Mouse (Mus musculus) ES-E14 (cell line): ENCODE results near the gene Acox1. TPM values are rescaled to one million over a fixed set of nuclear protein-coding genes. Genes with fewer than 3 reads are reported as not detected.

ENCODE experiments used
- DNase-seq: peaks from one replicate; pipeline ENCODE4 v3.0.0-alpha.2; 2013; ENCODE audit warnings: low read depth, low spot score
- H3K27ac ChIP-seq: 2 replicates; pipeline ENCODE4 v1.5.1; 2012; ENCODE audit warnings: low read depth, mild to moderate bottlenecking, low read length, moderate library complexity, mixed read lengths; ENCODE audit not compliant: poor library complexity, insufficient read depth, severe bottlenecking
- H3K36me3 ChIP-seq: 2 replicates; pipeline ENCODE4 v1.6.1; 2012; ENCODE audit warnings: mild to moderate bottlenecking, low read length, moderate library complexity, mixed read lengths; ENCODE audit not compliant: control insufficient read depth, poor library complexity, insufficient read depth, severe bottlenecking
- H3K4me1 ChIP-seq, 2 experiments: fragments of 150-350 bp in 1 of 2; sonication (generic) in 1 of 2; 2 replicates each; pipeline ENCODE4 v1.6.1; 2012; ENCODE audit warnings: low read length in 2 of 2, mild to moderate bottlenecking in 1 of 2, mixed read lengths in 1 of 2; ENCODE audit not compliant: control insufficient read depth in 2 of 2, insufficient read depth in 2 of 2, poor library complexity in 1 of 2
- H3K4me3 ChIP-seq, 2 experiments: fragments of 150-350 bp in 1 of 2; sonication (generic) in 1 of 2; 2 replicates each; pipeline ENCODE4 v1.5.1; 2012; ENCODE audit warnings: low read length in 2 of 2, low read depth in 1 of 2, mild to moderate bottlenecking in 1 of 2, mixed read lengths in 1 of 2; ENCODE audit not compliant: insufficient read depth in 1 of 2, poor library complexity in 1 of 2, severe bottlenecking in 1 of 2
- H3K9ac ChIP-seq: 2 replicates; pipeline ENCODE4 v1.6.1; 2012; ENCODE audit warnings: low read depth, mild to moderate bottlenecking, low read length, mixed read lengths; ENCODE audit not compliant: poor library complexity, insufficient read depth, severe bottlenecking
- H3K9me3 ChIP-seq: fragments of 150-350 bp; sonication (generic); 2 replicates; pipeline ENCODE4 v1.6.1; 2012; ENCODE audit warnings: low read depth, mild to moderate bottlenecking, low read length; ENCODE audit not compliant: control insufficient read depth, insufficient read depth
- CHD2 ChIP-seq: IDR thresholded peaks from 2 replicates; pipeline ENCODE4 v1.6.1; 2014; ENCODE audit warnings: mild to moderate bottlenecking, low read depth, low read length, inconsistent platforms
- HCFC1 ChIP-seq: IDR thresholded peaks from 2 replicates; pipeline ENCODE4 v1.6.1; 2012; ENCODE audit warnings: low read length, inconsistent platforms, borderline replicate concordance; ENCODE audit not compliant: insufficient read depth
- MAFK ChIP-seq: IDR thresholded peaks from 2 replicates; pipeline ENCODE4 v1.6.1; 2014; ENCODE audit warnings: mild to moderate bottlenecking, low read depth, low read length, inconsistent platforms; ENCODE audit not compliant: insufficient read depth
- ZC3H11A ChIP-seq: IDR thresholded peaks from 2 replicates; pipeline ENCODE4 v1.6.1; 2012; ENCODE audit warnings: low read depth, mild to moderate bottlenecking, inconsistent platforms, low read length, borderline replicate concordance
- ZNF384 ChIP-seq: IDR thresholded peaks from 2 replicates; pipeline ENCODE4 v1.6.1; 2012; ENCODE audit warnings: low read depth, low read length, inconsistent platforms
- in situ Hi-C, 2 experiments: fragments of 600-800 bp; cut with MboI; formaldehyde crosslinking; loops; one replicate each; pipeline ENCODE4 v1.15.1; 2025; ENCODE audit warnings: low sequenced_read_pairs in 2 of 2, inconsistent platforms in 1 of 2; ENCODE audit not compliant: unreplicated experiment in 2 of 2
- total RNA-seq: library from RNA; depleted of rRNA; stranded (reverse); fragments of 300-350 nt; gene quantifications from 2 replicates; pipeline ENCODE4 v1.2.3, GENCODE M21; 2012

Gene Acox1
- total RNA-seq, 1 experiment, result 16.5 TPM

DNA sequence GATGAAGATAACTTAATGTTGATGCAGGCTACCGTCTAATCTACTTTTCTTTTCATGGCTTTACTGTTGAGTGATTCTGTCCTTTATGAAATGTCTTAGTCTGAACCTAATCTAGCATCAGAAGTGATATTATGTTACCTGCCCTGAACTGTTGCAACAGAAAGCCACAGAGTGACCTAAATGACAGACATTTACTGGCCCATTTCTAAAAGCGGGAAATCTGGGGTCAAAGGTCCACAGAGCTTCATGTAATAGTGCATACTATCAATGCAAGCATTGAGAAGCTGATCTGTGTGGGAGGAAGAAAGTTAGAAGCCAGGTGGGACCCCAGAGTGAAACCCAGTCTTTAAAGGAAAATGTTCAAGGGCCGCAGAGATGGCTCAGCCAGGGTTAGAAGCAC, 4.3 kb upstream of the Acox1 start:
- no peak for DNase-seq
- Histone ChIP-seq H3K4me3 (no peak overlapping the region), H3K36me3 (no peaks in the 10 kb centered on the region; the same call in 1 of the 2 replicates), H3K27ac (no peak overlapping the region), H3K9me3 (no peaks in the 10 kb centered on the region), H3K4me1 (peaks cover 0 to 3% of the 10 kb centered on the region in 2 experiments; a peak in 1 of 4 replicates), H3K9ac (no peak overlapping the region)
- no peak for TF ChIP-seq ZC3H11A
- no peak for TF ChIP-seq HCFC1
- no peak for TF ChIP-seq MAFK
- no peak for TF ChIP-seq CHD2
- TF ChIP-seq ZNF384, result no peak
- in situ Hi-C loops, result no loop called here

- in situ Hi-C loops, result no loop called here
- Histone ChIP-seq H3K27ac (no peak overlapping the region), H3K9ac (no peak overlapping the region), H3K4me3 (no peak overlapping the region), H3K4me1 (peaks cover 0 to 3% of the 10 kb centered on the region in 2 experiments; a peak in 1 of 4 replicates), H3K36me3 (no peaks in the 10 kb centered on the region; the same call in 1 of the 2 replicates), H3K9me3 (no peaks in the 10 kb centered on the region)
- TF ChIP-seq HCFC1 (no peak), ZNF384 (no peak), MAFK (no peak), CHD2 (no peak), ZC3H11A (no peak)
- DNase-seq, result no peak
Observed at GRCm38 (mm10) chr11:116201151-116201550, 2.3 kb upstream of the Acox1 start.

- DNase-seq, result no peak
- no peaks in the 10 kb centered on the region for H3K9me3 ChIP-seq
- no peak overlapping the region for H3K27ac ChIP-seq
- peaks cover 0 to 5% of the 10 kb centered on the region in 2 experiments; a peak in 2 of 4 replicates for H3K4me1 ChIP-seq
- in situ Hi-C loops, result no loop called here
- H3K4me3 ChIP-seq, result peak overlapping the region; percentile 92 to 97
- H3K9ac ChIP-seq, result peak overlapping the region; percentile 87
- no peaks in the 10 kb centered on the region for H3K36me3 ChIP-seq
- TF ChIP-seq ZNF384 (no peak), CHD2 (no peak), ZC3H11A (no peak)
Observed at GRCm38 (mm10) chr11:116198132-116198531, 713 bp downstream of the Acox1 start.

GRCm38 (mm10) chr11:116197584-116197906, 1.3 kb downstream of the Acox1 start:
- Histone ChIP-seq H3K9ac (no peak overlapping the region), H3K36me3 (no peaks in the 10 kb centered on the region), H3K4me3 (no peak overlapping the region), H3K9me3 (no peaks in the 10 kb centered on the region), H3K4me1 (peaks cover 0 to 5% of the 10 kb centered on the region in 2 experiments; a peak in 2 of 4 replicates), H3K27ac (no peak overlapping the region)
- no peak for DNase-seq
- TF ChIP-seq HCFC1, result no peak
- no peak for TF ChIP-seq CHD2
- TF ChIP-seq ZNF384, result no peak
- TF ChIP-seq MAFK, result no peak
- TF ChIP-seq ZC3H11A, result no peak
- in situ Hi-C loops, result no loop called here

DNA sequence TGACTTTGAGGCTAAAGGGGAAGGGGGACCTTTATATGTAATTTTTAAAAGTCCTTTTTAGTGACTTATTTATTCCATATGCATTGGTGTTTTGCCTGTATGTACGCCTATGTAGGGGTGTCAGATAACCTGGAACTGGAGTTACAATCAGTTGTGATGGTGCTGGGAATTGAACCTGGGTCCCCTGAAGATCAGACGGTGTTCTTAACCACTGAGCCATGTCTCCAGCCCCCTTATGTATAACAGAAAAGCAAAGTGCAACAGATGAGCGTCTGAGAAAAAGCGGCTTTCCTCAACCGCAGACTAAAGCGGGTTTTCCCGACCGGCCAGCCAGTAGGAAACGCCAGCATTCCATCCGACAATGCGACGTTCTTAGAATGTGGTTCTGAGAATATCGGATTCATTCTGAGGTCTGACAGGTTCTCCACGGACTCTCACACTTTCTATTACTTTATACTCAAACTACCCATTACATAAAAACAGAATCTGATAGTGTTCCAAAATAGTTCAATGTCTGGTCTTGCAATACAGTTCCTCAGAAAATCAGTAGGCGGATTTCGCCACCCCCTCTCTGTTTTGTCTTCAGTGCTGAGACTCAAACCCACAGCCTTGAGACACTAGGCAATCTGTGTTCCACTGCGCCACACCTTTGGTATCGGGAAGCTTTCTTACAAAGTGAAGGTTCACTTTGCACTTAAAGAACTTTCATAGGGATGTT, 1.8 kb downstream of the Acox1 start:
- Histone ChIP-seq H3K36me3 (no peaks in the 10 kb centered on the region), H3K9me3 (no peaks in the 10 kb centered on the region), H3K4me3 (no peak overlapping the region), H3K4me1 (peaks cover 0 to 5% of the 10 kb centered on the region in 2 experiments; a peak in 2 of 4 replicates), H3K27ac (no peak overlapping the region), H3K9ac (no peak overlapping the region)
- DNase-seq, result no peak
- in situ Hi-C loops, result no loop called here
- no peak for TF ChIP-seq ZC3H11A
- TF ChIP-seq ZNF384, result no peak
- no peak for TF ChIP-seq HCFC1
- no peak for TF ChIP-seq MAFK
- no peak for TF ChIP-seq CHD2
